Mouse (Mus musculus) lung, embryonic 16.5 days (tissue): ENCODE data around the gene Elmo2. TPM values are rescaled to one million over a fixed set of nuclear protein-coding genes. Genes with fewer than 3 reads are reported as not detected.

ENCODE experiments used
- ATAC-seq: fragments of 200-750 bp; cut with Nextera tagmentation; 2 replicates; pipeline ENCODE4 v1.8.0; 2017; ENCODE audit warnings: low read depth, mild to moderate bottlenecking, moderate library complexity
- H3K27ac ChIP-seq: fragments of 300-500 bp; sonication (generic); 2 replicates; pipeline ENCODE4 v1.5.1; 2014; ENCODE audit warnings: mild to moderate bottlenecking, control low read depth, low read length
- H3K27me3 ChIP-seq: fragments of 300-500 bp; sonication (generic); 2 replicates; pipeline ENCODE4 v1.6.1; 2014; ENCODE audit warnings: low read depth, low read length, mixed read lengths; ENCODE audit not compliant: control insufficient read depth, insufficient read depth
- H3K36me3 ChIP-seq: fragments of 300-500 bp; sonication (generic); 2 replicates; pipeline ENCODE4 v1.6.1; 2014; ENCODE audit warnings: low read length; ENCODE audit not compliant: control insufficient read depth, insufficient read depth
- H3K4me1 ChIP-seq: fragments of 300-500 bp; sonication (generic); replicated peaks from 2 replicates; pipeline ENCODE4 v1.6.1; 2014; ENCODE audit warnings: low read length, mixed read lengths; ENCODE audit not compliant: control insufficient read depth, insufficient read depth
- H3K4me2 ChIP-seq: fragments of 300-500 bp; sonication (generic); 2 replicates; pipeline ENCODE4 v1.6.1; 2014; ENCODE audit warnings: low read depth, low read length, control low read depth
- H3K4me3 ChIP-seq: fragments of 300-500 bp; sonication (generic); 2 replicates; pipeline ENCODE4 v1.5.1; 2014; ENCODE audit warnings: mild to moderate bottlenecking, low read length, control low read depth
- H3K9ac ChIP-seq: fragments of 300-500 bp; sonication (generic); 2 replicates; pipeline ENCODE4 v1.6.1; 2014; ENCODE audit warnings: low read length, control low read depth
- H3K9me3 ChIP-seq: fragments of 300-500 bp; sonication (generic); 2 replicates; pipeline ENCODE4 v1.6.1; 2016; ENCODE audit warnings: low read length; ENCODE audit not compliant: control insufficient read depth
- WGBS: fragments of 180-500 bp; shearing (Covaris S2); extraction: QIAGEN DNeasy Blood & Tissue Kit; methylation state at CpG from one replicate; pipeline ENCODE4 v1.1.7; 2014; 5-methylcytosine and 5-hydroxymethylcytosine counted together
- polyA plus RNA-seq: library from polyadenylated mRNA; unstranded; fragments of >200 nt; fragmentation: Nextera tagmentation; extraction: Ambion mirVana; gene quantifications from 2 replicates; pipeline ENCODE4 v1.2.1, GENCODE M21; 2015

Elmo2 gene
- polyA plus RNA-seq, 1 experiment from 2014 or later = 82.8 TPM

DNA sequence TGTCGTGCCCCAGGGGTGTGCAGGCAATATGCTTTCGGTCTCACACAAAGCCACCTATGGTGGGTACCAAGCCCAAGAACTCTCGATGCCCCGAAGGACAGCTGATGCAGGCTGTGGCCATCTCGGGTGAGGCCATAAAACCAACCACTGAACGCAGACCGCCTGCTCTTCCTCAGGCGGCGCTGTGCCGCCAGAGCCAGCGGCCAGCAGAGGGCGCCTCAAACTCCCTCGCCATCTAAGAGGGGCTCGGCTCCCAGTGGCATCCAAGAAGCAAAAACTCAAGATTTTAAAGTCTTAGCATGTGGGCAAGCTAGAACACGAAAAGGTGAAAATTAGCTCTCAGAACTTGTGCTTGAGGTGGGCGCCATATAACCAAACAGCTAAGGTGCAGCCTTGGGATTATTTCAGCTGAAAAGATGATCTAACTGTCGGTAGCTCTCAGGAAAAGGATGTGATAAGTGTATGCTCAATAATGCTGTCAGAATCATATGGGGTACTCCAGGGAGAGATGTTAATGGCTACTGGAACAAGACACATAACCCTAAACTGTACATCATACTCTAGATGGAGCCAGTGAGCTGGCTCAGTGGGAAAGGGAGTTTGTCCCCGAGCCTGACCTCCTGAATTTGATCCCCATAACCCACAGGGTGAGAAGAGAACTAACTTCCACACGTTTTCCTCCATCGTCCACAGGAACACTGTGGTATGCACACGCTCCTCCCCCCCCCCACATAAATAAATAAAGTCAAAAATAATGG lies 38.2 kb upstream of the Elmo2 start:
- Histone ChIP-seq H3K9ac (peak overlapping the region; percentile 41; the same call in 1 of the 2 replicates), H3K9me3 (no peaks in the 10 kb centered on the region), H3K27me3 (peaks cover 8% of the 10 kb centered on the region), H3K27ac (no peak overlapping the region), H3K36me3 (no peaks in the 10 kb centered on the region), H3K4me1 (peaks cover 26% of the 10 kb centered on the region), H3K4me3 (no peak overlapping the region), H3K4me2 (peak overlapping the region; percentile 45)
- 10% methylated on average over 21 of the region's 21 CpGs for WGBS
- ATAC-seq = no peak

DNA sequence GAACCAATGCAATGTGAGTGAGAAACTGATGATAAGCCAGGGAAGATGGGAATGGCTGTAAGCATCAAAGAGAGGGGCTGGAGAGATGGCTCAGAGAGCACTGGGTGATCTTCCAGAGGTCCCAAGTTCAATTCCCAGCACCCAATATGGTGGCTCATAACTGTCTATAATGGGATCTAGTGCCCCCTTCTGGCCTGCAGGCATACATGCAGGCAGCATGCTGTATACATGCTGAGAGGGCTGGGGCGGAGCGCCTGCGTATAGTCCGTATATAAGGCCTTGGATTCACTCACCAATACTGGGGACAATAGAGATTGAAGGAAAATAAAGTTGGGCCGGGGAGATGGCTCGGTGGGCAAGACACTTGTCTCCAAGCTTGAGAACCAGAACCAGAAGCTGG lies 37.0 kb upstream of the Elmo2 start:
- no peak overlapping the region for H3K9ac ChIP-seq
- WGBS = 83% methylated on average over 6 of the region's 6 CpGs

DNA sequence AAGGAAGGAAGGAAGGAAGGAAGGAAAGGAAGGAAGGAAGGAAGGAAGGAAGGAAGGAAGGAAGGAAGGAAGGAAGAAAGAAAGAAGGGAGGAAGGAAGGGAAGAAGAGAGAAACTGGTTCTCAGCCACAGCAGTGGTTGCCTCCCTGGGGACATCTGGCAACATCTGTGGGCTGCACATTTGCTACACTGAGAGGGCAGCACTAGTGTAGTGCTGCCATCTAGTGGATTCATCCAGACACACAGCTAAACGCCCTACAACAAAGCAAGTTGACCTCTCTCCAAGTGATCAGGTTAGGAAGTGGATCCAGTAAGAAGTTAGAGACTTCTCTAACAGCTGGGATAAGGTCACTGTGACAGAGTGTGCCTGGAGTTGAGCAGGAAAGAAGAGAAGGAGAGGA lies 34.6 kb upstream of the Elmo2 start:
- peak; percentile 78 for ATAC-seq
- Histone ChIP-seq H3K4me2 (no peak overlapping the region), H3K4me1 (peaks cover 5% of the 10 kb centered on the region; the same call in 1 of the 2 replicates), H3K9ac (no peak overlapping the region), H3K4me3 (no peak overlapping the region), H3K27ac (no peak overlapping the region), H3K36me3 (no peaks in the 10 kb centered on the region), H3K27me3 (no peaks in the 10 kb centered on the region; the same call in 1 of the 2 replicates), H3K9me3 (no peaks in the 10 kb centered on the region)
- WGBS = 0% methylated on average over 1 of the region's 1 CpGs

More for the DNA sequence above, 37.0 kb upstream of the Elmo2 start:
- H3K27ac ChIP-seq = no peak overlapping the region
- peaks cover 20% of the 10 kb centered on the region for H3K4me1 ChIP-seq
- no peak overlapping the region for H3K4me3 ChIP-seq
- no peaks in the 10 kb centered on the region for H3K36me3 ChIP-seq
- H3K4me2 ChIP-seq = no peak overlapping the region
- no peak for ATAC-seq
- H3K9me3 ChIP-seq = no peaks in the 10 kb centered on the region
- peaks cover 3% of the 10 kb centered on the region; the same call in 1 of the 2 replicates for H3K27me3 ChIP-seq

DNA sequence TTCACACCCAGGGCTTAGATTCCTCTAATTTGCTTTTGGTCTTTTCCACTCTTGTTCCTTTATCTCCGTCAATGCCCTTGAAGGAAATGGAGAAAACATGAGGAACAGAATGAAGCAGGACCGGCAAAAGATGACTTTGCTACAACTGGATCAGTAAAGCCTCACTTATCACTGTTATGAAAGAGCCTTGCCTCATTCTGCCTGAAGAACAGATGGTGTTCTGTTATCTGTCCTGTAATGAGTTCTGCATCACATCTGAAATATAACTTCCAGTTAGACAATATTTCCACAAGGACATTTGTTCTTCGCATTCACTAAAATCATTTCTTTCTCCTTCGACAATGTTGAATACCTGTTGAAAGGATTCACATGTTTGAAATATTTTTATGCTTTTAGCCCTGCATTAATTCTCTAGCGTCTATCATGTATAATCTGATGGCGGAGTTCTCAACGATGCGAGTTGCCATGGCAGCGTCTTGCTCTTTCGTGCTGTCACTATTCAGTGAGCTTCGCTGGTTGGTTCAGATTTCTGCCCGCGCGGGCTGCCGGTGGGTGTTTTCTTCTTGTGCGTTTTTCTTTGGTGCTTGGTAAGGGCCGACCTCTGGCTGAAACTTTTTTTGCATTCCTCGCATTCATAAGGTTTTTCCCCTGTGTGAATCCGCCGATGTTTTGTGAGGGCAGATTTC lies 25.7 kb upstream of the Elmo2 start:
- WGBS = 84% methylated on average over 20 of the region's 20 CpGs
- Histone ChIP-seq H3K4me3 (no peak overlapping the region), H3K4me1 (no peaks in the 10 kb centered on the region), H3K9ac (no peak overlapping the region), H3K27me3 (no peaks in the 10 kb centered on the region), H3K9me3 (peaks cover 21% of the 10 kb centered on the region), H3K4me2 (no peak overlapping the region), H3K27ac (no peak overlapping the region), H3K36me3 (no peaks in the 10 kb centered on the region)
- ATAC-seq = no peak

DNA sequence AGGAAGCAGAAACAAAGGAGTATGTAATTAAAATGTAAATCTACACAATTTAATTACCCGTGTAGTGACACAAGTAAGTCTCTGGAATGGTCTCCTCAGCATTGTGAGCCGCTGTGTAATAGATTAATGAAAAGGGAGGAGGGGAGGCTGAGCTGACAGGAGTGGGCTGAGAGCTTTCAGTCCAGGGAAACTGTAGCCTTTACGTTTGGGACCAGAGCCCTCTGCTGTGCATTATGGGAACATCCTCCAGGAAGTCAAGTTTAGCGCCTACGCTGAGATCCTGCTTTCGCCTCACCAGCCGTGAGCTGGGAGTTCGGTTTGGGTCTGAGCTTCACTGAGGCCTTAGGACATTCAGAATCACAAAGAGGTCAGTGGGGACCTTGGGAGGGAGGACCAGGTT lies 23.2 kb upstream of the Elmo2 start:
- peak; percentile 17; the same call in 1 of the 2 replicates for ATAC-seq
- no peak overlapping the region for H3K27ac ChIP-seq
- H3K4me2 ChIP-seq = no peak overlapping the region
- H3K9ac ChIP-seq = no peak overlapping the region
- H3K9me3 ChIP-seq = peaks cover 20% of the 10 kb centered on the region
- 19% methylated on average over 8 of the region's 8 CpGs for WGBS
- H3K27me3 ChIP-seq = no peaks in the 10 kb centered on the region
- H3K4me1 ChIP-seq = no peaks in the 10 kb centered on the region
- H3K36me3 ChIP-seq = no peaks in the 10 kb centered on the region
- H3K4me3 ChIP-seq = no peak overlapping the region

DNA sequence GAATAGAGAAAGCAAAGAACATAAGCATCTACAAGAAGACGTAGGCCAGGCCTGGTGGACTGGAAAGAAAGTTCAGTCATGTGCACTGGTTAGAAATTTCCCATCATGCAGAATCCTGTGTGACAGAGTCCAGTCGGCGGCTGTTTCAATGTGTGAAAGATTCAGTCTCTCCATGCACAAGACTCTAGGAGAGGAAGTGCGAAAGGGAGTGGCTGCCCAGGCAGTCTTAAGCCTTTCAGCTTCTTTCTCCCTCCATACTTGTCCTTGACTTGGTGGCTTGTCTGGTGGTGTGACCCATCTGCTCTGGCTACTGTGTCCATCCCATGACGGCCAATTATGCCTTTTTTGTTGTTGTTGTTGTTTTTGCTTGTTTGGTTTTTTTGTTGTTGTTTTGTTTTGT lies 19.9 kb upstream of the Elmo2 start:
- no peak overlapping the region for H3K4me3 ChIP-seq
- no peak overlapping the region for H3K4me2 ChIP-seq
- WGBS = 86% methylated on average over 5 of the region's 5 CpGs
- H3K9ac ChIP-seq = no peak overlapping the region
- H3K27me3 ChIP-seq = no peaks in the 10 kb centered on the region
- ATAC-seq = no peak
- no peaks in the 10 kb centered on the region for H3K36me3 ChIP-seq
- no peaks in the 10 kb centered on the region for H3K4me1 ChIP-seq
- H3K9me3 ChIP-seq = no peaks in the 10 kb centered on the region
- H3K27ac ChIP-seq = no peak overlapping the region

DNA sequence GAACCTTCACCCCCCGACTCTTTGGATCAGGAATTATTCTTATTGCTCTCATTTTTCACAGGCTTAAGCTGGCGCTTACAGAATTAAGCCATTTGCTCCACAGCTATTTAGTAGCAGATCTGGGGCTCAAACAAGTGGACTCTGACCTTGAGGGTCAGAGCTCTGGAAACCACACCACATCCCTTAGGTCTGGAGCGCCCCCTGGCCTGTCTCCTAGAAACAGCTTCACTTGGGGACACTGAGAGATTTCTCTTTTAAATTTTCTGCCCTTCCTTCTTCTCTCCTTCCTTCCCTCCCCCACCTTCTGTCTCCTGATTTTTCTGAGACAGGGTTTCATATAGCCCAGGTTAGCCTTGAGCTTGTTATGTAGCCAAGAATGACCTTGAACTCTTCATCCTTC lies 10.9 kb upstream of the Elmo2 start:
- Histone ChIP-seq H3K9me3 (no peaks in the 10 kb centered on the region), H3K27ac (no peak overlapping the region), H3K4me2 (no peak overlapping the region), H3K4me3 (no peak overlapping the region), H3K36me3 (no peaks in the 10 kb centered on the region), H3K4me1 (no peaks in the 10 kb centered on the region), H3K9ac (no peak overlapping the region), H3K27me3 (no peaks in the 10 kb centered on the region)
- ATAC-seq = no peak
- 37% methylated on average over 3 of the region's 3 CpGs for WGBS

DNA sequence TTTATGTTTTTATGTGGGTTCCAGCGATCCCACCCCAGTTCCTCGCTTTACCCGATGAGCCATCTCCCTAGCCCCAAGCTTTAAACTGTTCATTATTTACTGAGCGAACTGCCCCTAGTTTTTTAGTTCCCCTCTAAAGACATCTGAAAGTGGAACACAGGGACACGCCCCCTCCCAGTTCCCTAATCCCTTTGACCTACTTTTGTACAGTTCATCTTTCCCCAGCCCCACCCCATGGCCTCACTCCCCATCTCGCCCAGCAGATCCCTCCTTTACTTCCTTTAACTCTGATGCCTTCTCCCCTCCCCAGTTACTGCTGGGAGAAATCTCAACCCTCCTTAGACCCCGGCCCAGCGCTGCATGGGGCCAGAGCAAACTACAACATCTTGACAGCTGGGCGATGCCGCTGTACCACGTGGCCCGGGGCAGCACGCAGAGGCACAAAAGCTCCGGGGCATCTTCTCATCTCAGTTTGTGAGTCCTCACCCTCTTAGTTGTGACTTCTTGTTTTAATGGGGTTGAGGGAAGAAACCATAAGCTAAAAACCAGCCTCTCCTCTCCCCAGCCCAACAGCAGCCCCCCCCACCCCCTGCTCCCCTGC lies 6.4 kb upstream of the Elmo2 start:
- H3K27ac ChIP-seq = no peak overlapping the region
- no peaks in the 10 kb centered on the region for H3K9me3 ChIP-seq
- ATAC-seq = no peak

DNA sequence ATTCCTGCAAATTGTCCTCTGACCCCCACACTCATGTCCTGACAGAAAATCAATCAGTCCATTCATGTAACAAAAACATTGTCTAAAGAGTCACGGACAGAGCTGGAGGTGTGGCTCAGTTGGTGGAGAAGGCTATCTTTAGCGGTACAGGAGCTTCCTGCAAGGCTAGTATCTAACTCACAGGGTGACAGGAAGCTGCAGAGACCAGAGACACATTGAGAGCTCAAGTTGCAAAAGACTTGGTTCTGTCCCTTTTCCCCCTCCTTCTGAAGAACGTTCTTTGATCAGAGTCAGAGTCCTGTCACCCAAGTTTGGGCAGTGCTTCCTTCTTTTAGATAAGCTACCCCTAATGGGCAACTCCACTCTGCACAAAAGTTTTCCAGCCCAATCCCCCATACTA lies 3.4 kb upstream of the Elmo2 start:
- H3K9ac ChIP-seq = no peak overlapping the region
- H3K27ac ChIP-seq = no peak overlapping the region
- no peak for ATAC-seq
- peaks cover 19% of the 10 kb centered on the region for H3K4me1 ChIP-seq
- H3K4me2 ChIP-seq = no peak overlapping the region
- 12% methylated on average over 3 of the region's 3 CpGs for WGBS
- no peaks in the 10 kb centered on the region for H3K27me3 ChIP-seq
- H3K36me3 ChIP-seq = no peaks in the 10 kb centered on the region
- no peak overlapping the region for H3K4me3 ChIP-seq
- H3K9me3 ChIP-seq = no peaks in the 10 kb centered on the region

More for the DNA sequence above, 6.4 kb upstream of the Elmo2 start:
- Histone ChIP-seq H3K4me1 (no peaks in the 10 kb centered on the region), H3K27me3 (no peaks in the 10 kb centered on the region), H3K4me2 (no peak overlapping the region), H3K36me3 (no peaks in the 10 kb centered on the region), H3K4me3 (no peak overlapping the region), H3K9ac (no peak overlapping the region)
- 56% methylated on average over 14 of the region's 14 CpGs for WGBS
